Mouse (Mus musculus) brain, embryonic 14.5 days (tissue): ENCODE measurements around the gene Tsen2. TPM values are rescaled to one million over a fixed set of nuclear protein-coding genes. Genes with fewer than 3 reads are reported as not detected.

ENCODE experiments used
- DNase-seq: peaks from one replicate; pipeline ENCODE4 v3.0.0-alpha.2; 2011; ENCODE audit warnings: low read depth
- CTCF ChIP-seq: fragments of 200-500 bp; IDR thresholded peaks from 2 replicates; pipeline ENCODE4 v1.5.1; 2012; ENCODE audit warnings: inconsistent platforms, mild to moderate bottlenecking, moderate library complexity, borderline replicate concordance; ENCODE audit not compliant: insufficient read depth, insufficient read length; ENCODE audit errors: extremely low read depth
- POLR2A ChIP-seq: fragments of 200-500 bp; IDR thresholded peaks from 2 replicates; pipeline ENCODE4 v1.6.1; 2012; ENCODE audit warnings: mild to moderate bottlenecking, inconsistent platforms, borderline replicate concordance; ENCODE audit not compliant: poor library complexity, insufficient read depth, insufficient read length, severe bottlenecking; ENCODE audit errors: extremely low read depth
- polyA plus RNA-seq: library from polyadenylated mRNA; depleted of rRNA; stranded (reverse); fragments of >200 nt; gene quantifications from 2 replicates; pipeline ENCODE4 v1.2.3, GENCODE M21; 2012

Gene Tsen2
- polyA plus RNA-seq, 1 experiment: 19.8 TPM

DNA sequence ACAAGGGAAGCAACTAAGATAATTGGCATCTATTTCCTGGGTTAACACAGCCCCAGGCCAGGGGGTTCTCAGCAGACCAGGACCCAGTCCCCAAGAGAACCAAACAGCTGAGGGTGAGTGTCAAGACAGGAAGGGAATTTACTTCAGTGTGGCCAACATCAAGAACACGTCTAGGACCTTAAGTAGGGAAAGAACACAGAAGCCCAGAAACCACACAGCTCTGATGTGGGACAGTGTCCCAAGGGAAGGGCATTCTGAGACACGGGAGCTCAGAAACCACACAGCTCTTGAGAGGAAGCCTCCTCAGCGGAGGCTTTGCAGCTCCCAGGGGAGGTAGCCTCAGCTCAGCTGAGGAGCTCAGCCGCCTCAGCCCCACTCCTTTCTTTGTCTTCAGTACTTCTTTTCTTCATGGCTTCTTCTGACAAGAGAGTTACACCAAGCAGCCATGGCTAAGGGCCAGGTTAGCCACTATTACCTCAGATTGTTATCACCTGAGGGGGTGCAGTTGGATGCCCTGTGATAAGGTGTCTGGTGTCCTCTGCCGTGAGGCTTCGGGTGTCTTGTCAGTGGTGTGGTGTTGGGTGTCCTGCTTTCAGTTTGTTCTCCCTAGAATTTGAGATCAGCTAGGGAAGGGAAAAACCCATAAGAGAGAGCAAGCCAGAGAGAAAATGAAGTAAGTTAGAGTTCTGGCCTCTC lies 39.1 kb downstream of the Tsen2 start:
- TF ChIP-seq POLR2A (no peak), CTCF (no peak)
- DNase-seq: no peak

DNA sequence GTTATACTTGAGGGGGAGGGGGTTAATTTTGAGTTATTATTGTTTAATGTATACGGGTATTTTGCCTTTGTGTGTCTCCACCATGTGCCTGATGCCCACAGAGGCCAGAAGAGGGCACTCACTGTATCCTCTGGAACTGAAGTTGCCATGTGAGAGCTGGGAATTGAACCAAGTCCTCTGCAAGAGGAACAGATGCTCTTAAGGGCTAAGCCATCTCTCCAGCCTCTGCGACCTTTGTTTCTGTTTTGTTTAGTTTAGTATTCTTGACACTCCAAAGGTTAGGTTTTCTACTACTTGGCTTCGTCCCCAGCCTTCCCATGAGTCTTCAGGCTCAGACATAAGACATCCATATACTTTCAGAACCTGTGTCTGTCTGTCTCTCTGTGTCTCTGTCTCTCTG lies 39.7 kb downstream of the Tsen2 start:
- DNase-seq: no peak
- no peak for TF ChIP-seq CTCF
- TF ChIP-seq POLR2A: no peak

DNA sequence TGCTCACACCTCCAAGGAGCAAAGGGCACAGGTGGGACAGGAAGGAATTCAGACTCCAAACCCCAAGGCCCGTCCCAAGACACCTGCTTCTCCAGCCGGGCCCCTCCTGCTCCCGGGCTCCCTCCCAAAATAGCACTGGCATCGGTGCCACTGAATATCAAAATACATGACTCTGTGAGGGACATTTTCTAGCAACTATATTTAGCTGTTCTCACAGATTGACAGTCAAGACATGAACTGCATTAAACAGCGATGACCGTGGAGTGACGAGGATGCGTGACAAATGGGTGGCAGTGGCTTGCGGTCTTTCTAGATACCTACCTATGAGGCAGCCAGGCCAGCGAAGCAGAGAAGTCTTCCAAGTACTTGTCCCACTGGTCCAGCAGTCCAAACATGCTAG lies 41.9 kb downstream of the Tsen2 start:
- no peak for DNase-seq
- TF ChIP-seq POLR2A (no peak), CTCF (no peak)

DNA sequence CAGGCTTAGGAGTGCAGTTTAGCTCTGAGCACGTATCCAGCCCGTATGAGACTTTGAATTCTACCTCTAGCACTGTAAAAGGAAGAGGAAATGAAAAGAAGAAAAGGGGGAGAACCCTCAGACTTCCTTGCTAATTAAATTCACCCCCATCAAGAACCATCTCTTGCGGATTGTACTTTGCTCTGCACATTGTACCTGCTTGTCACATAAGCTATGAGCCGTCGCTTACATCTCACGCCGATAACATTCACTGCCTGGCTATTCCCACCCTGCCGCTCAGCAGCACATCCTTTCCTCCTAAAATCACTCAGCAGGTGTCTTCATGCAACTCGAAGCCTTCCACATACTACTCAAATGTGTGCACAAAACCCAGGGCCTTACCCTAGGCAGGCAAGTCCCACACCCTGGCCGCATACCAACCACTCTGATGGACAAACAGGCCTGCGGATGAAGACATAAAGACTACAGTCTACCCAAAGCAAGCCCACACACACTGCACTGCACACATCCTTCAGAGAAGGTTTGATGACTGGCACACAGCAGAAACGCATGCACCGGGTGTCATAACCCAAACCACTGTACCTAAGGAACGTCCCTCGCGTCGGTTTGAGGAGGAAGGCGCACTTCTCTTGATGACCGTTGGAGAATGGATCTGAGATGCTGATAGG lies 47.4 kb downstream of the Tsen2 start:
- DNase-seq: no peak
- TF ChIP-seq CTCF (no peak), POLR2A (no peak)

DNA sequence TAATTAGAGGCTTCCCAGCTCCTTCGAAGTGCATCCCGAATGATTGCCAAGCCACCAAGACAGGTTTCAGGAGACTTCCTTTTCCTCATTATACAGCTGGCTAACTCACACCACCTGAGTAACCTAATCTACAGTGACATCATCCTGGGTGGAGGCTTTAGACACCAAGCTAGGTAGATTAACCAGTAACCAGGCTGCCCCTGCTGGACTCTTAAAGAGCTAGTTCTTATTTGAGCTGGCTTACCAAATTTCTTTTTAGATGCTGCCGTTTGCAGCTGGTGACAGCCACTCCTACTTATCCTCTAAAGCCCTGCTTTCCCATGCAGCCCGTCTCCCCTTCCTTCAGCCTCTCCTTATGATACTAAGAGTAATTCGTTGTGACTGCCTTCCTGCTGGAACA lies 48.0 kb downstream of the Tsen2 start, which contains the start of gene Mkrn2os:
Mkrn2os (minus strand) TSS at position 119 of the 400 bp plus-strand sequence.
- TF ChIP-seq POLR2A (no peak), CTCF (no peak)
- DNase-seq: no peak

DNA sequence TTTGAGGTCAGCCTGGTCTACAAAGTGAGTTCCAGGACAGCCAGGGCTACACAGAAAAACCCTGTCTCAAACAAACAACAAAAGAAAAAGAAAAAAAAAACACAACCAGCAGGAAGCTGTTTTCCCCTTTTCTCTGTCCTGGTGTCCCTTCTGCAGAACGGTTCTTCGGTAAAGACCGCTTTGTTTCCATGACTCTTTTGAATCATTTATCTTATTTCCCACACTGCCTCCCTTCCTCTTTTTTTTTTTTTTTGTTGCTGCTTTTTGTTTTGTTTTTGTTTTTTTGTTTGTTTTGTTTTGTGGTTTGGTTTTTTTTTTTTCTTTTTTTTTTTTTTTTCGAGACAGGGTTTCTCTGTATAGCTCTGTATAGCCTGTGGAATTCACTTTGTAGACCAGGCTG lies 48.8 kb downstream of the Tsen2 start:
- no peak for TF ChIP-seq CTCF
- TF ChIP-seq POLR2A: no peak
- no peak for DNase-seq

DNA sequence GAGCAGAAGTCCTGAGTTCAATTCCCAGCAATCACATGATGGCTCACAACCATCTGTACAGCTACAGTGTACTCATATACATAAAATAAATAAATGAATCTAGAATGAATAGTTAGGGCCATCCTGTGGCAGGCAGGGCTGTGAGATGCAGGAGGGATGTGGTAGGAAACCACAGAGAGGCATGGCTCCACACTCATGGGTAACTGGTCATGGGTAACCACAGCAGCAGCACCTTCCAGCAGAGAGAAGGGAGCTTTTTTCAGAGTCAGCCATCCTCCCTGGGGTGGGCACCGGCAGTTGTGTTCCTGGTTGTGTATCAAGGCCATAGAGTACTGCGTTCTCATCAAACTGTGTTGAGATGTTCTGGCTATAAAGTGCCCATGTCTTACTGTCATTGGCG lies 50.0 kb downstream of the Tsen2 start:
- TF ChIP-seq POLR2A: no peak
- TF ChIP-seq CTCF: no peak
- no peak for DNase-seq

DNA sequence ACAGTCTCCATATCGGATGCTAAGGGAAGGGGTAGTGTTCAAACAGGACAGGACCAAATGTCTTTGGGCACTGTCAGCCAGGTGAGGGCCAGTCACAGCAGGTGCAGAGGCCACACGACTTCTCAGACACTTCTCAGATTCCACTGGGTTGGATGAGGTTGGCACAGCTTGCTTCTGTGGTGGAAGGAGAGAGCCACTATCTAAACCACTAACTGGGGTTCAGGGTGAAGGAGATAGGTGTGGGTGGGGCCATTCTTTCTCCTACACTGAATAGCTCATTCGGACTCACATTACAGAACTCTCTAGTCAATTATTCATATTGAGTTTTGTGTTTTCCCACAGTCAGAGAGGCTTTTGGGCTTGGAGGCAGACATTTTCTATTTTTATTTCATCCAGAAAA lies 51.2 kb downstream of the Tsen2 start:
- TF ChIP-seq POLR2A: no peak
- TF ChIP-seq CTCF: no peak
- DNase-seq: no peak

DNA sequence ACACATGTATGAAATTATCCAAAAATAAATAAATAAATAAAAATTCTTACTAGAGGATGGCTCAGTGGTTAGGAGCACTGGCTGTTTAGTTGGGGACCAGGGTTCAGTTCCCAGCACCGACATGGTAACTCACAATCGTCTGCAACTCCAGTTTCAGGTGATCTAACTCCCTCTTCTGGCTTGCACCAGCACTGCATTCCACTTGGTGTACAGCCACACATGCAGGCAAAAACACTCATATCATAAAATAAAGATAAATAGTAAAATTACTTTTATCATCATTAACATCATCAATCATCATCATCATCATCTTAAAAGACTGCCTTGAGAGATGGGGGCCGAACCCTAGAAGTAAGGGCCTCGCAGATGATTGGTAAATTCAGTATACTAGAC lies 56.9 kb downstream of the Tsen2 start:
- TF ChIP-seq POLR2A (no peak), CTCF (no peak)
- no peak for DNase-seq

DNA sequence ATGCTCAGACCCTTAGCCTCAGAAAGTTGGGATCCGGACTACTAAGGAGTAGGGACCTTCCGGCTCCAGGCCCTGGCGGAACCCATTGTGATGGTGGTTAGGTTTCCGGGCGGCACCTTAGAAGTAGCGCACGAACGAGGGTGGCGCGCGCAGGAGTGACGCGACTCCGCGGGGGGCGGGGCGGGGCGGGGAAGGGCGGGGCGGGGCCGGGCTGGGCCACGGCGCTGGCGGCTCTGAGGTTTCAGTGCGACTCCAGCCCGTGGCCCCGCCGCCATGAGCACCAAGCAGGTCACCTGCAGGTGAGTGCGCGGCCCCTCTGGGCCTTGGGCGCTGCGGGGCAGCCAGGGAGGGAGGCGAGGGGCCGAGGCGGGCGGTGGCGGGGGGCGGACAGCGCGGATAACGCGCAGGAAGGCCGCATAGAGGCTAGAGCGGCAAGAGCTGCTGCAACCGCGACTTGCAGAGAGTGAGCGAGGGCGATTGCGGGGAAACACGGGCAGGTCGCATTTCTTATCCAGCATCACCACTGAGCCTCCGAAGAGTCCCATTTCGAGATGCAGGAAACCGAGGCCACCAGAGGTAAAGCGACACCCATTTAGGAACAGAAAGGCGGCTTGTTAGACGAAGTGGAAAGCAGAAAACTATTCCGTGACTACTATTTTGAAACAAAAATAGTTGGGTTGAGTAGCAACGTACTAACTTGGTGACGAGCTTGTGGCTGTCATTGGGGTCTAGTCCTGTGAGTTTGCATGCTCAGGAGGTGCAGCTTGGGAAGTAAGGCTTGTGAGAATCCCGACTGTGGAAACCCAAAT lies 57.5 kb downstream of the Tsen2 start, which contains the start of gene Mkrn2:
Mkrn2 (plus strand) TSS at position 188 of the 809 bp plus-strand sequence.
- DNase-seq: peak; percentile 94
- TF ChIP-seq POLR2A (no peak), CTCF (no peak)

DNA sequence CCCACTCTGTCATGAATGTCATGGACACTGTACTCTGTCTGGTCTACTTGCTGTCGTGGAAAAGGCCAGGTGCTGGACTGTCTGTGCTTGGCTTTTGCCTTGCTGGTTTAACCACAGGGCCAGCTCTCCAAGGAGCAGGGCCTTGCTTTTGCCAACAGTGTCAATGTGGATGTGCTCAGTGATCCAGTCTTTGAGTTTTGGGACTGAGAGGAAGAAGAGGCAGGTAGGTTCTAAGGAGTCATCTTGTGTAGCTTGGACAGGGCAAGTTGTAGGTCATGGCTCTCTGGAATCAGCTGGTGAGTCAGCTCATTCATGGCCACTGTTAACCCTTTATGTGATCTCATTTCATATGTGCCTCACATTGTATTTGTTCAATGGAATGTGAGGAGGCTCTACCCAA lies 62.0 kb downstream of the Tsen2 start:
- no peak for DNase-seq
- no peak for TF ChIP-seq CTCF
- no peak for TF ChIP-seq POLR2A
